Mouse (Mus musculus): ENCODE data around the gene Cdk17. TPM values are rescaled to one million over a fixed set of nuclear protein-coding genes. Genes with fewer than 3 reads are reported as not detected.

The Cdk17 gene
- 26.0 and 28.2 TPM in 2 replicates for polyA plus RNA-seq (2016; fragmentation: Nextera tagmentation; extraction: Ambion mirVana)

DNA sequence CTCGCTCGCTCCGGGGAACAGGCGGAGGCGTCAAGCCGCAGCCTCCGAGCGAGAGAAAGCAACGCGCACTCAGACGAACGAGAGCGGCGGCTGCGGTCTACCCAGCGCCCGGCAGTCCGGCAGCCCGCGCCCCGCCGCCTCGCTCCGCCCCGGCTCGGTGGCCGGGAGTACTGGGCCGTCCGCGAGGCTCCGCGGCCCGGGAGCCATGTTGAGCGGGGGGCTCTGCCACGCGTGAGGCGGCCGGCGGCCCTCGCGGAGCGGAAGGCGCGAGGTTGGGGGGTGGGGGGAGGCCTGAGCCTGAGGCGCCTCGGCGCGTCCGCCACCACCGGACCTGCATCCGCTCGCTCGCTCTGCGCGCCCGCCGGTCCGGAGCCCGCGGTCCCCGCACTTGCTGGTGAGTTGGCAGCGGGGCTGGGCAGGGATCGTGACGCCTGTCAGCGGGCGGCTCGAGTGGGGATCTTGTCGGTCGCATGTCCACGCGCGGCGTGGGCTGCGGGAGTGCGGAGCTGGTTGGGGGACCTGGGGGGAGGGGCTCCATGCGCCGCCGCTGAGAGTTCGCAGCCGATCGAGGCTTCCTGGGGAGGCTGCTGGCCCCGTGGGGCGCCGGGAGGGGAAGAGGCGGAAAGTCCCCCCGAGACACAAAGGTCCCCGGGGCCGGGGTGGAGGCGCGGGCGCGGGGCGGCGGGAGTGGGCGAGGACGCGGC is at the start of gene Cdk17:
Gene Cdk17 (plus strand): TSS at position 69 of the 704 bp plus-strand sequence.
- Histone ChIP-seq H3K9ac (peak within 1 kb of the TSS; percentile 97), H3K27ac (peak within 1 kb of the TSS; percentile 100), H3K9me3 (no peaks in the 10 kb centered on the region), H3K36me3 (no peaks in the 10 kb centered on the region), H3K4me2 (replicated peaks) (peak within 1 kb of the TSS; percentile 73), H3K4me3 (peak within 1 kb of the TSS; percentile 96), H3K27me3 (no peaks in the 10 kb centered on the region), H3K4me1 (peaks cover 18% of the 10 kb centered on the region)
- under 1% methylated on average over 91 of the region's 97 CpGs for WGBS
- peak; percentile 71 for ATAC-seq (ENCODE audit: insufficient number of reproducible peaks, insufficient read depth, low FRiP score, low TSS enrichment)

DNA sequence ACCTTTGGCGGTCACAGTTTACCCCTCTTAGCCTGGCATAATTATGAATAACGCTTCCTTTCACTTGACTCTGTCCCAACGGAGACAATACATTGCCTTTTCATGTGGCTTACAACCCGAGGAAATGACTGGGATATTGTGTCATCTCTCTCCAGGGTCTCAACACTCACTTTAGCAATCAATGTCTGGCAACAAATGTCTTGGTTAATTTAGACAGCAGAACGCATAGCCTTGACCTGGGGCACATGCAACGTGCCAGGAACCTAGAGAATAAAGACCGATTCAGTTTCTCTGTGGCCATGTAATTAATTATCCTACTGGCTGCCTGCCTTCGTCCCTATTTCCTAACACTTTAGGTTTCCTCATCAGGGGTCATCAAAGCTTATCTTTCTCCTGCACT is 49.3 kb upstream of the Cdk17 start:
- 54% methylated on average over 8 of the region's 8 CpGs for WGBS

DNA sequence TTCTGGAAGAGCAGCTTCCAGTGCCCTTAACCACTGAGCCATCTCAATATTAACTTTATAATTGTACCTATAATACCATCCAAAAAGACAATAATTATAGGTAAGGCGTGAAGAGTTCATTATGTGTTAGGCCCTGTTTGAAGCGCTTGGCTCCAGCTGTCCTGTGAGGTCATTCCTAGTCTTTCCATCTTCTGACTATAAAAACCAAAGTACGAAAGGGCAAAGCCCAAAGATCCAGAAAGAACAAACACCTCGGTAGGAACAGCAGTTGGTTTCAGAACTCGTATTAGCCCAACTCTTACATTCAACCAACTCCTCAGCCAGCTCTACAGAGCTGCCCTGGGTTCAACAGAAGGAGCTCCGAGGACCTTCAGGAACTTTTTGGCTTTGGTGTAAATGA is 48.7 kb upstream of the Cdk17 start:
- H3K4me2 ChIP-seq (replicated peaks): no peak overlapping the region
- 91% methylated on average over 6 of the region's 6 CpGs for WGBS
- H3K27ac ChIP-seq: no peak overlapping the region
- no peaks in the 10 kb centered on the region for H3K4me1 ChIP-seq
- H3K36me3 ChIP-seq: no peaks in the 10 kb centered on the region
- ATAC-seq (ENCODE audit: insufficient number of reproducible peaks, insufficient read depth, low FRiP score, low TSS enrichment): no peak
- no peaks in the 10 kb centered on the region for H3K9me3 ChIP-seq
- no peak overlapping the region for H3K4me3 ChIP-seq
- no peaks in the 10 kb centered on the region for H3K27me3 ChIP-seq
- H3K9ac ChIP-seq: no peak overlapping the region

More for the DNA sequence above, 49.3 kb upstream of the Cdk17 start:
- H3K9ac ChIP-seq: no peak overlapping the region
- H3K27me3 ChIP-seq: no peaks in the 10 kb centered on the region
- H3K9me3 ChIP-seq: no peaks in the 10 kb centered on the region
- no peak overlapping the region for H3K4me3 ChIP-seq
- no peaks in the 10 kb centered on the region for H3K36me3 ChIP-seq
- H3K27ac ChIP-seq: no peak overlapping the region
- no peak for ATAC-seq (ENCODE audit: insufficient number of reproducible peaks, insufficient read depth, low FRiP score, low TSS enrichment)
- no peaks in the 10 kb centered on the region for H3K4me1 ChIP-seq
- H3K4me2 ChIP-seq (replicated peaks): no peak overlapping the region

- H3K27me3 ChIP-seq: no peaks in the 10 kb centered on the region
- WGBS: 84% methylated on average over 8 of the region's 8 CpGs
- no peaks in the 10 kb centered on the region for H3K4me1 ChIP-seq
- no peak for ATAC-seq (ENCODE audit: insufficient number of reproducible peaks, insufficient read depth, low FRiP score, low TSS enrichment)
- no peak overlapping the region for H3K9ac ChIP-seq
- H3K4me2 ChIP-seq (replicated peaks): no peak overlapping the region
- H3K27ac ChIP-seq: no peak overlapping the region
- H3K4me3 ChIP-seq: no peak overlapping the region
- H3K36me3 ChIP-seq: no peaks in the 10 kb centered on the region
- H3K9me3 ChIP-seq: no peaks in the 10 kb centered on the region
These were observed 46.7 kb upstream of the Cdk17 start for GRCm38 (mm10) chr10:93113968-93114367.

- H3K4me1 ChIP-seq: no peaks in the 10 kb centered on the region
- 83% methylated on average over 1 of the region's 1 CpGs for WGBS
- H3K4me3 ChIP-seq: no peak overlapping the region
- no peak overlapping the region for H3K9ac ChIP-seq
- no peaks in the 10 kb centered on the region for H3K36me3 ChIP-seq
- no peak for ATAC-seq (ENCODE audit: insufficient number of reproducible peaks, insufficient read depth, low FRiP score, low TSS enrichment)
- no peak overlapping the region for H3K4me2 ChIP-seq (replicated peaks)
- no peaks in the 10 kb centered on the region for H3K9me3 ChIP-seq
- no peaks in the 10 kb centered on the region for H3K27me3 ChIP-seq
- H3K27ac ChIP-seq: no peak overlapping the region
These were observed 45.9 kb upstream of the Cdk17 start for GRCm38 (mm10) chr10:93114782-93115181.

GRCm38 (mm10) chr10:93115743-93116142 is 44.9 kb upstream of the Cdk17 start:
- Histone ChIP-seq H3K27ac (no peak overlapping the region), H3K36me3 (no peaks in the 10 kb centered on the region), H3K9me3 (no peaks in the 10 kb centered on the region), H3K27me3 (no peaks in the 10 kb centered on the region), H3K9ac (no peak overlapping the region), H3K4me1 (no peaks in the 10 kb centered on the region), H3K4me3 (no peak overlapping the region), H3K4me2 (replicated peaks) (no peak overlapping the region)
- WGBS: 91% methylated on average over 1 of the region's 1 CpGs
- ATAC-seq (ENCODE audit: insufficient number of reproducible peaks, insufficient read depth, low FRiP score, low TSS enrichment): no peak

DNA sequence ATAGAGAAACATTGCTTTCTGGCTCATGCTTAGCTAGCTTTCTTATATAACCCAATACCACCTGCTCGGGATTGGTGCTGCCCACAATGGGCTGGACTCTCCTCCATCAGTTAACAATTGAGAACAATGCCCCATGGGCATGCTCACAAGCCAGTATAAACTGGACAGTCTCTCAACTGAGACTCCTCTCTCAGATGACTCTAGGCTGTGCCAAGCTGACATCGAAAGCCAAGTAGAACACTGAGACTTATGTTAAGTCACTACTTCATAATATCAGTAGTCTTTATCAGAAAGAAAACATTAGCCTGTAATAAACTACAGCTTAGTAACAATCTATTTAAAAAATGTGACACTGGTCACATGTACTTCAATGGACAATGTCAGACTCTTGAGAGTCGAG is 44.0 kb upstream of the Cdk17 start:
- H3K4me2 ChIP-seq (replicated peaks): no peak overlapping the region
- no peak overlapping the region for H3K9ac ChIP-seq
- no peaks in the 10 kb centered on the region for H3K36me3 ChIP-seq
- H3K4me3 ChIP-seq: no peak overlapping the region
- no peaks in the 10 kb centered on the region for H3K4me1 ChIP-seq
- 81% methylated on average over 3 of the region's 3 CpGs for WGBS
- no peaks in the 10 kb centered on the region for H3K27me3 ChIP-seq
- no peaks in the 10 kb centered on the region for H3K9me3 ChIP-seq
- ATAC-seq (ENCODE audit: insufficient number of reproducible peaks, insufficient read depth, low FRiP score, low TSS enrichment): no peak
- no peak overlapping the region for H3K27ac ChIP-seq

GRCm38 (mm10) chr10:93119809-93120208 is 40.9 kb upstream of the Cdk17 start:
- H3K4me3 ChIP-seq: no peak overlapping the region
- H3K4me1 ChIP-seq: no peaks in the 10 kb centered on the region
- no peak overlapping the region for H3K27ac ChIP-seq
- no peak overlapping the region for H3K9ac ChIP-seq
- H3K9me3 ChIP-seq: no peaks in the 10 kb centered on the region
- WGBS: 78% methylated on average over 5 of the region's 5 CpGs
- no peaks in the 10 kb centered on the region for H3K36me3 ChIP-seq
- H3K4me2 ChIP-seq (replicated peaks): no peak overlapping the region
- no peaks in the 10 kb centered on the region for H3K27me3 ChIP-seq
- ATAC-seq (ENCODE audit: insufficient number of reproducible peaks, insufficient read depth, low FRiP score, low TSS enrichment): no peak

- ATAC-seq (ENCODE audit: insufficient number of reproducible peaks, insufficient read depth, low FRiP score, low TSS enrichment): no peak
- H3K27ac ChIP-seq: no peak overlapping the region
- 93% methylated on average over 6 of the region's 6 CpGs for WGBS
These were observed 39.3 kb upstream of the Cdk17 start for GRCm38 (mm10) chr10:93121262-93121860.

GRCm38 (mm10) chr10:93122399-93123184 is 38.1 kb upstream of the Cdk17 start:
- no peaks in the 10 kb centered on the region for H3K36me3 ChIP-seq
- H3K27me3 ChIP-seq: no peaks in the 10 kb centered on the region
- no peak overlapping the region for H3K9ac ChIP-seq
- H3K4me2 ChIP-seq (replicated peaks): no peak overlapping the region
- no peaks in the 10 kb centered on the region for H3K4me1 ChIP-seq
- H3K4me3 ChIP-seq: no peak overlapping the region
- no peak overlapping the region for H3K27ac ChIP-seq
- 63% methylated on average over 12 of the region's 12 CpGs for WGBS
- ATAC-seq (ENCODE audit: insufficient number of reproducible peaks, insufficient read depth, low FRiP score, low TSS enrichment): no peak
- H3K9me3 ChIP-seq: no peaks in the 10 kb centered on the region

More at GRCm38 (mm10) chr10:93121262-93121860, 39.3 kb upstream of the Cdk17 start:
- Histone ChIP-seq H3K27me3 (no peaks in the 10 kb centered on the region), H3K9ac (no peak overlapping the region), H3K4me2 (replicated peaks) (no peak overlapping the region), H3K9me3 (no peaks in the 10 kb centered on the region), H3K4me3 (no peak overlapping the region), H3K4me1 (no peaks in the 10 kb centered on the region), H3K36me3 (no peaks in the 10 kb centered on the region)

DNA sequence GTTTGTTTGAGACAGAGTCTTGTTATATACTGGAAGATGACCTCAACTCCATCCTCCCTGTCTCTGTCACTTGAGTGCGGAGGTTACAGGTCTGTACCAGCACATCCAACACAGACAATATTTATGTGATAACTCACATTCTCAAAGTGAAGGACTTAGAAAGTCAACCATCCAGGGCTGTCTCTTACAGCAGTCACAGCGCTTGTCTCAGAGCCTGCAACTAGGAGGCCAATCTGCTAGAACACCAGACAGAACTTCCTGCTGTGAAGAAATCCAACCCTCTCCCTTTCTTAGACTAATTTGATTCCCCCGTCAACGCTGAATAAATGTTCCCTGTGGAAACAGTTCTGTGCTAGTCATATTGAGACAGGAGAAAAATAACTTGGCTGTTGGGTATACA is 37.4 kb upstream of the Cdk17 start:
- no peak overlapping the region for H3K27ac ChIP-seq
- ATAC-seq (ENCODE audit: insufficient number of reproducible peaks, insufficient read depth, low FRiP score, low TSS enrichment): no peak
- H3K4me1 ChIP-seq: no peaks in the 10 kb centered on the region
- H3K9me3 ChIP-seq: no peaks in the 10 kb centered on the region
- H3K36me3 ChIP-seq: no peaks in the 10 kb centered on the region
- H3K4me2 ChIP-seq (replicated peaks): no peak overlapping the region
- H3K4me3 ChIP-seq: no peak overlapping the region
- WGBS: 66% methylated on average over 4 of the region's 4 CpGs
- H3K27me3 ChIP-seq: no peaks in the 10 kb centered on the region
- H3K9ac ChIP-seq: no peak overlapping the region
